8 mouse cellular contexts compared by ENCODE assay signal in the genomic region with DNA sequence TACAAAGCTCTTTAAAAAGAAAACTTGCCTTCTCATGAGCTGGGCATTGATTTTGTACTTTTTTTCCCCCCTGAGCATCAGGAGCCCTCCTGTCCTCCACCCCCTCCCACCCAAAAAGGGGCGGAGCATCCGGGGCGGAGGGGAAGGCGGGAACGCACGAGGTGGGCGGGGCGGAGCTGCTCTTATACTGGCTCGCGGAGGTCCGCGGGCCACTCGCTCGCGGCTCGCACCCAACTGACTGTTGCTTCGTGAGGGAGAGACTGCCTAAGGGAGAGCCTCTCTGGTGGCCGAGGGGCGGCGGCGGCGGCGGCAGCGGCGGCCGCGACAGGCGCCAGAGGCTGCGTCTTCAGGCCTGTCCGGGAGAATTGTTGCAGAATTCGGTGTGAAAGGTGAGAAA. TPM values are rescaled to one million over a fixed set of nuclear protein-coding genes. Genes with fewer than 3 reads are reported as not detected.
DNase-seq lines count a peak whose midpoint lies in the region; ATAC-seq and TF ChIP-seq lines count a peak whose summit lies in the region.

A gene (plus strand): TSS at position 214 of the 397 bp plus-strand sequence.

- H3K27me3 ChIP-seq in forebrain, postnatal 0 days (ENCODE audit: insufficient read depth, low read length), result no peaks in the 10 kb centered on the region

- intact Hi-C loops in heart, postnatal 25 days (cut with DNase I), result no loop called here

- TF ChIP-seq CTCF in forebrain, postnatal 0 days (IDR thresholded peaks at IDR 0.05; ENCODE audit: low read depth), result no peak

- peak within 1 kb of the TSS; percentile 42 for H3K4me3 ChIP-seq in forebrain, postnatal 0 days (ENCODE audit: low read depth, low read length)

- ATAC-seq in forebrain, postnatal 0 days, result peak; percentile 69

- no peaks in the 10 kb centered on the region for H3K4me1 ChIP-seq in forebrain, postnatal 0 days (ENCODE audit: insufficient read depth)

- WGBS in forebrain, postnatal 0 days, result 31% methylated on average over 31 of the region's 31 CpGs

- no peak within 1 kb of the TSS for H3K9ac ChIP-seq in forebrain, postnatal 0 days

- peak; percentile 81 for DNase-seq in Muller cell, postnatal 12 days (ENCODE audit: inconsistent ontology term)
- peak; percentile 36 to 43 for DNase-seq in cerebellum, adult 18-20 months
- peak; percentile 41 for DNase-seq in forebrain, postnatal 0 days
- peak; percentile 49 for DNase-seq in heart, postnatal 25 days (ENCODE audit: low spot score)
- DNase-seq in layer of hippocampus, adult 18-20 months (ENCODE audit: low spot score in 2 of 2), result peak; percentile 5 to 36
- peak; percentile 73 for DNase-seq in lung, postnatal 36 days
- DNase-seq in right cerebral cortex, postnatal 10 days (ENCODE audit: low spot score in 2 of 2), result peak; percentile 47 to 58
- peak; percentile 28 to 54 for DNase-seq in urinary bladder, postnatal 36 days (ENCODE audit: low spot score in 2 of 2)

- H3K27ac ChIP-seq in forebrain, postnatal 0 days (ENCODE audit: low read depth, low read length), result no peak within 1 kb of the TSS

- no peaks in the 10 kb centered on the region for H3K36me3 ChIP-seq in forebrain, postnatal 0 days (ENCODE audit: insufficient read depth)

- H3K4me2 ChIP-seq in forebrain, postnatal 0 days (ENCODE audit: low read depth), result peak within 1 kb of the TSS; percentile 60

- H3K9me3 ChIP-seq in forebrain, postnatal 0 days (ENCODE audit: low read length), result no peaks in the 10 kb centered on the region

RNA-seq across cellular contexts. Expression of the gene that starts here (rescaled TPM):
- total RNA-seq in forebrain, postnatal 0 days (2014; rRNA removed), result 4.3 and 6.5 TPM in 2 replicates
- 4.9 and 5.4 TPM in 2 replicates for polyA plus RNA-seq in forebrain, postnatal 0 days (2015; fragmentation: Nextera tagmentation; extraction: Ambion mirVana)
- total RNA-seq in heart, postnatal 25 days (2021), result 1 to 10 TPM; 2.1 to 2.4 TPM
- total RNA-seq in layer of hippocampus, adult 18-20 months (2021), result 1 to 10 TPM; 5.6 to 6.7 TPM

Comparison
In these comparisons a context has a peak if more than half of its experiments do, and no peak if none do; other contexts are left out.
1. DNase-seq: peak in every context shown above with its lines; median percentile 81 in Muller cell, postnatal 12 days; 73 in lung, postnatal 36 days; 52 in right cerebral cortex, postnatal 10 days; 49 in heart, postnatal 25 days; 41 in forebrain, postnatal 0 days; 41 in urinary bladder, postnatal 36 days; 40 in cerebellum, adult 18-20 months; 20 in layer of hippocampus, adult 18-20 months.